Mouse (Mus musculus) myocyte (in vitro differentiated cells): ENCODE measurements around the gene Tnnc2. TPM values are rescaled to one million over a fixed set of nuclear protein-coding genes. Genes with fewer than 3 reads are reported as not detected.

Experiments used
- H3K27me3 ChIP-seq: one replicate; pipeline ENCODE4 v1.6.1; 2011; ENCODE audit not compliant: control insufficient read depth, insufficient read depth, insufficient read length
- H3K36me3 ChIP-seq: one replicate; pipeline ENCODE4 v1.6.1; 2011; ENCODE audit not compliant: control insufficient read depth, insufficient read depth
- H3K4me2 ChIP-seq: one replicate; pipeline ENCODE4 v1.6.1; 2011; ENCODE audit warnings: low read depth, control low read depth
- H3K4me3 ChIP-seq: one replicate; pipeline ENCODE4 v1.5.1; 2011; ENCODE audit warnings: mild to moderate bottlenecking, control low read depth, moderate library complexity
- H3K79me2 ChIP-seq: one replicate; pipeline ENCODE4 v1.6.1; 2011; ENCODE audit not compliant: control insufficient read depth, insufficient read depth
- H3ac ChIP-seq: one replicate; pipeline ENCODE4 v1.6.1; 2011; ENCODE audit not compliant: control insufficient read depth, insufficient read length
- CEBPB ChIP-seq: IDR thresholded peaks from 2 replicates; pipeline ENCODE4 v1.6.1; 2011; ENCODE audit warnings: mild to moderate bottlenecking, moderate library complexity; ENCODE audit not compliant: poor library complexity, insufficient read depth, severe bottlenecking
- E2F4 ChIP-seq: IDR thresholded peaks from one replicate; pipeline ENCODE4 v1.6.1; 2011; ENCODE audit warnings: mild to moderate bottlenecking, control low read depth, moderate library complexity; ENCODE audit not compliant: insufficient read depth
- MAX ChIP-seq: IDR thresholded peaks from one replicate; pipeline ENCODE4 v1.6.1; 2011; ENCODE audit warnings: low read depth, mild to moderate bottlenecking, control low read depth
- MYOD1 ChIP-seq, 3 experiments: IDR thresholded peaks; one replicate each; pipeline ENCODE4 v1.6.1; 2011; ENCODE audit warnings: control low read depth in 2 of 3, low read depth in 2 of 3, mild to moderate bottlenecking in 2 of 3, moderate library complexity in 1 of 3; ENCODE audit not compliant: insufficient read length in 2 of 3, control insufficient read depth in 1 of 3
- MYOG ChIP-seq, 3 experiments: IDR thresholded peaks; one replicate each; pipeline ENCODE4 v1.6.1; 2011; ENCODE audit warnings: control low read depth in 2 of 3, low read depth in 2 of 3, mild to moderate bottlenecking in 2 of 3; ENCODE audit not compliant: insufficient read length in 2 of 3, control insufficient read depth in 1 of 3, insufficient read depth in 1 of 3
- POLR2A ChIP-seq: IDR thresholded peaks from one replicate; pipeline ENCODE4 v1.6.1; 2011; ENCODE audit warnings: low read depth, mild to moderate bottlenecking, control low read depth, moderate library complexity; ENCODE audit not compliant: insufficient read length
- POLR2AphosphoS2 ChIP-seq: IDR thresholded peaks from one replicate; pipeline ENCODE4 v1.6.1; 2011; ENCODE audit warnings: low read depth, control low read depth; ENCODE audit not compliant: insufficient read length
- REST ChIP-seq: IDR thresholded peaks from one replicate; pipeline ENCODE4 v1.6.1; 2011; ENCODE audit warnings: mild to moderate bottlenecking, control low read depth, moderate library complexity; ENCODE audit not compliant: insufficient read depth, insufficient read length
- SRF ChIP-seq: IDR thresholded peaks from one replicate; pipeline ENCODE4 v1.6.1; 2011; ENCODE audit warnings: low read depth; ENCODE audit not compliant: control insufficient read depth, insufficient read length
- TCF12 ChIP-seq: IDR thresholded peaks from one replicate; pipeline ENCODE4 v1.6.1; 2011; ENCODE audit warnings: mild to moderate bottlenecking, control low read depth; ENCODE audit not compliant: poor library complexity, insufficient read depth, severe bottlenecking
- TCF3 ChIP-seq: IDR thresholded peaks from one replicate; pipeline ENCODE4 v1.6.1; 2011; ENCODE audit warnings: low read depth, control low read depth; ENCODE audit not compliant: insufficient read length
- USF1 ChIP-seq: IDR thresholded peaks from one replicate; pipeline ENCODE4 v1.6.1; 2011; ENCODE audit warnings: low read depth, mild to moderate bottlenecking, control low read depth, moderate library complexity
- polyA plus RNA-seq: library from polyadenylated mRNA; unstranded; fragments of >200 nt; fragmentation: generic; extraction: Trizol; gene quantifications from one replicate; pipeline ENCODE4 v1.2.1, GENCODE M21; 2012; ENCODE audit warnings: missing spikeins

Gene Tnnc2
- polyA plus RNA-seq, 1 experiment: 3,985 TPM

GRCm38 (mm10) chr2:164823969-164824368, 44.2 kb upstream of the Tnnc2 start:
- no peak overlapping the region for H3ac ChIP-seq
- TF ChIP-seq SRF (no peak), E2F4 (no peak), POLR2AphosphoS2 (no peak), CEBPB (no peak), MAX (no peak), REST (no peak), POLR2A (no peak), TCF12 (no peak), MYOG (IDR thresholded peaks at IDR 0.05; ENCODE audit: control insufficient read depth in 1 of 3, insufficient read depth in 1 of 3, insufficient read length in 2 of 3, low read depth in 2 of 3) (no peak), TCF3 (no peak), MYOD1 (IDR thresholded peaks at IDR 0.05; ENCODE audit: control insufficient read depth in 1 of 3, insufficient read length in 2 of 3, low read depth in 2 of 3) (no peak), USF1 (no peak)
- H3K27me3 ChIP-seq: no peaks in the 10 kb centered on the region
- peaks cover 15% of the 10 kb centered on the region for H3K79me2 ChIP-seq
- peak overlapping the region; percentile 74 for H3K4me3 ChIP-seq
- peak overlapping the region; percentile 76 for H3K4me2 ChIP-seq
- peaks cover 5% of the 10 kb centered on the region for H3K36me3 ChIP-seq

- no peak for TF ChIP-seq TCF3
- no peak for TF ChIP-seq POLR2AphosphoS2
- no peak for TF ChIP-seq MAX
- TF ChIP-seq CEBPB: no peak
- TF ChIP-seq USF1: no peak
- TF ChIP-seq MYOG (IDR thresholded peaks at IDR 0.05; ENCODE audit: control insufficient read depth in 1 of 3, insufficient read depth in 1 of 3, insufficient read length in 2 of 3, low read depth in 2 of 3): no peak
- TF ChIP-seq SRF: no peak
- no peak for TF ChIP-seq TCF12
- TF ChIP-seq REST: no peak
- TF ChIP-seq E2F4: no peak
- TF ChIP-seq MYOD1 (IDR thresholded peaks at IDR 0.05; ENCODE audit: control insufficient read depth in 1 of 3, insufficient read length in 2 of 3, low read depth in 2 of 3): no peak
- TF ChIP-seq POLR2A: no peak
- peak overlapping the region; percentile 76 for H3K4me2 ChIP-seq
- H3K4me3 ChIP-seq: peak overlapping the region; percentile 74
- H3ac ChIP-seq: no peak overlapping the region
- peaks cover 15% of the 10 kb centered on the region for H3K79me2 ChIP-seq
- H3K27me3 ChIP-seq: no peaks in the 10 kb centered on the region
- H3K36me3 ChIP-seq: peaks cover 5% of the 10 kb centered on the region
Observed at GRCm38 (mm10) chr2:164823181-164823585, 43.4 kb upstream of the Tnnc2 start.

GRCm38 (mm10) chr2:164822636-164823165, 42.9 kb upstream of the Tnnc2 start, which contains the start of gene Zswim1:
Gene Zswim1, plus strand, starts transcription at chr2:164822686.
- Histone ChIP-seq H3K4me2 (peak within 1 kb of the TSS; percentile 87), H3K27me3 (no peaks in the 10 kb centered on the region), H3K4me3 (peak within 1 kb of the TSS; percentile 74), H3ac (no peak within 1 kb of the TSS), H3K79me2 (peaks cover 15% of the 10 kb centered on the region), H3K36me3 (peaks cover 5% of the 10 kb centered on the region)
- TF ChIP-seq E2F4 (peak; percentile 2), CEBPB (no peak), TCF3 (no peak), MYOG (IDR thresholded peaks at IDR 0.05; ENCODE audit: control insufficient read depth in 1 of 3, insufficient read depth in 1 of 3, insufficient read length in 2 of 3, low read depth in 2 of 3) (no peak), REST (no peak), POLR2AphosphoS2 (peak; percentile 99), SRF (peak; percentile 75), TCF12 (no peak), POLR2A (peak; percentile 97), USF1 (no peak)

- no peak for TF ChIP-seq POLR2A
- no peak for TF ChIP-seq CEBPB
- TF ChIP-seq TCF12: no peak
- TF ChIP-seq E2F4: no peak
- no peak for TF ChIP-seq REST
- no peak for TF ChIP-seq USF1
- TF ChIP-seq TCF3: no peak
- TF ChIP-seq MAX: no peak
- H3K27me3 ChIP-seq: no peaks in the 10 kb centered on the region
- no peaks in the 10 kb centered on the region for H3K36me3 ChIP-seq
- H3ac ChIP-seq: no peak overlapping the region
- H3K4me2 ChIP-seq: no peak overlapping the region
- no peak overlapping the region for H3K4me3 ChIP-seq
- H3K79me2 ChIP-seq: peaks cover 15% of the 10 kb centered on the region
Observed at GRCm38 (mm10) chr2:164821060-164821459, 41.3 kb upstream of the Tnnc2 start.

GRCm38 (mm10) chr2:164817703-164818102, 37.9 kb upstream of the Tnnc2 start:
- H3K4me3 ChIP-seq: no peak overlapping the region
- H3K27me3 ChIP-seq: no peaks in the 10 kb centered on the region
- no peak overlapping the region for H3K4me2 ChIP-seq
- TF ChIP-seq MYOG (IDR thresholded peaks at IDR 0.05; ENCODE audit: control insufficient read depth in 1 of 3, insufficient read depth in 1 of 3, insufficient read length in 2 of 3, low read depth in 2 of 3): no peak
- TF ChIP-seq TCF12: no peak
- no peak for TF ChIP-seq CEBPB
- no peak for TF ChIP-seq SRF
- no peak overlapping the region for H3ac ChIP-seq
- no peaks in the 10 kb centered on the region for H3K36me3 ChIP-seq
- H3K79me2 ChIP-seq: no peaks in the 10 kb centered on the region
